Mouse (Mus musculus) cerebellum, postnatal 10 days (tissue): Measurements from ENCODE around the gene Prpsap2.

Experiments
- DNase-seq, 2 experiments: peaks; one replicate each; pipeline ENCODE4 v3.0.0; 2021; ENCODE audit warnings: mixed read lengths in 2 of 2

Gene Prpsap2

DNA sequence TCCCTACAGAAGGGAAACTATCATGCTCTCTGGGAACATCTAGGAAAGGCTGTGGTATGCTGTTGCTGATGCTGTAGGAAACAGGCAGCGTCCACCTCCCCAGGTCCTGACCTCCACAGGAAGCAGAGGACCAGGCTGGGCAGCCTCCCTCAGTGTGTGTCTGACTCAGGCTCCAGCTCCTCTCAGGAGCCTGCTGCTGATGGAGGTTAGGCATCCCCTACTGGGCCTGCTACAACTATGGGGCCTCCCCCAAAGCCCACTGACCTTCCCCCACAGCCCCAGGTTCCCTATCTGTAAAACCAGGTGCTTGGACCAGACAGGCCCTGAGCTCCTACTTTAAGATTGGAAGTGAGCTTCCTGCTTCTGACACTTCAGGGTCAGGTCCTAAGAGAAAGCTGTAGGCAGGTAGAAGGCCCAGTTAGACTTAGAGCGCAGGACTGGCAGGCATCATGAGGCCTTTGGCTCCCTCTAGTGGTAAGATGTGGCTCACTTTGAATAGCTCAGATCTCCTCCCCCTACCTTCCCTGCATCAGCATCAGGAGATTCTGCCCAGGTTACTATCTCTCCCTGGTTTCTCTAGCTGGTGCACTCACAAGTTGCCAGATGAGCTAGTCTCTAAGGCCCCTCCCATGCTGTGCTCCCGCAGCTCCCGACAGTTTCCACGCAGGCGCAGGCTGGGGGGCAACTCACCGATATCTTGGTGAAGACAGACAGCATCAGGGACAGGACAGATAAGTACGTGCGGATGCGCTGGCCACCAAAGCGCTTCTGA, 47.4 kb downstream of the Prpsap2 start:
- peak; percentile 89 to 94 for DNase-seq

DNA sequence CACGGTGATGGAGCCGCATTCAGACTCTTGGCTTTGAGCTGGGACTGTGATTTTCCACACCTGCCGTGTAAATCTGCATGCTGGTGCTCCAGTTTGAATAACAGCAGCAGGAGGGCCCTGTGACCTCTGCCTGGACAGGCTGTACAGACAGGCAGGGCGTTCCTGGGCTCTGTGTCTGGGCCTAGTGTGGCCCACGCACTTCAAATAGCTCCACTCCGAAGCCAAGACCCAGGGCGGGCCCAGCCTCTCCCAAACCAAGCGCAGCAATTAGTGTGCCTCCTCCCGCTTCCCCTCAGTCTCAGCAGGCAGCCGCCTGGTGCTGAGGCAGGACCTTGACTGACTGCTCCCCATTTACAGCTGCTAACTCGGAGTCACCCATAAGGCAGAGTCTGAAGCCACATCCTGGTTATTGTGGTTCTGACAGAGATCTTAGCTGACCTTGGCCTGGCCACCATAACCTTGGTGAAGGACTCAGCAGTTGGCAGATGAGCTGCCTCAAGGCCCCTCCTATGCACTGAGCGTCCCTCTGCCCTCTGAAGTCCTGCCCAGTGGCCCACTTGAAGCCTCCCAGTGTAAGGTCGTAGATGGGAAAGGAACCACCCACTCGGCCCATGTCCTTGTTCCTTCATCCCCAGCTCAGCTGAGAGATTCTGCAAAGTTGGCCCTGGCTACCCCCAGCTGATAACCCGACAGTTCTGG, 48.6 kb downstream of the Prpsap2 start:
- no peak for DNase-seq

DNA sequence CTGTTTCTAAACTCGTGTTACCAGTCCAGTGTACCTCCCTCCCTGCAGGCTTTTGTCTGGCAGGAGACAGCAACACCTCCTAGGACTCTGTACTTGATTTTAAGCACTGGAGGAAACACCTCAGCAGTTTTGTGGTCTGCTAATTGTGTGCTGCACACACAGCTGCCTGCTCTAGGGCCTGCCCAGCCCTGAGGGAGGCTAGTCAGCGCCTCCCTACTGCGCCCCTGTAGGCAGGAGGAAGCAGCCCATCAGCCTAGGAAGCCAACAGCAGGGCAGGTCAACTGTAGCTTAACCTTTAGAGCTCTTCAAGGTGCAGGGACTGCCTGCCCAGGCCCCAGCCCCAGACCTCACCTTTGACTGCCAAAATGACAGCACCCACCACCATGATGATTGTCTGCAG, 53.0 kb downstream of the Prpsap2 start:
- DNase-seq = no peak

DNA sequence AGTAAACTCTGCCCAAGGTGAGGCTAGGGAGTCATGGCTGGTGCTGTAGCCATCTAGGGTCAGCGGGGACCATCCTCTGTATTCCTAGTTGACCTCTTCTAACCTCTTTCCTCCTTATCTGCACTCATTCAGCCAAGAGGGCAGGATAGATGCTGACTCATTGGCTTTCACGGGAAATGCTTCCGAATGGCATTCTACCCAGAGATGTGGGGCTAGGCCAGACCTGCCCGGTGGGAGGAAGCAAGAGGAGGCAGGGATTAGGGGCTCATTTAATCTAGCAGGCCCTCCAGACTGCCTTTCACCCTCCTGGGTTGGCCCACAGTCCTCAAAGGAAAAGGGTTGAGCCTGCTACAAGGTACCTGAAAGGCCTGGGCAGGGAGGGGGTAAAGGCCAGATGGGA, 55.7 kb downstream of the Prpsap2 start:
- DNase-seq = no peak

DNA sequence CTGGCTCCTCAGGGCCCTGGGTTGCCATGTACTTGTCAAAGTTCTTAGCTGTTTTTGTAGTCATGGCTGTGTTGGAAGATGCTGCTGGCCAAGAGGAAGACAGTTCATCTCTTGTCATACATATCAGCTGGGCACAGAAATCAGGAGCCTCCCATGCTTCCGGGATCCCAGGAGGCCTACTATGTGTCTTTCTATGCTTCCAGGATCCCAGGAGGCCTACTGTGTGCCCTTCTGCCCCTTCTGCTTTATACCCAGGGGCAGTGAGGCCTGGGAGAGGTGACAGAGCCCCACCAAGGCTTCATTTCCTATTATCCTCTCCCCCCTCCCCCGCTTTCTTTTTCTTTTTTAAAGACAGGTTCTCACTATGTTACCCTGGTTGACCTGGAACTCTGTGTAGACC, 56.3 kb downstream of the Prpsap2 start:
- DNase-seq = no peak

DNA sequence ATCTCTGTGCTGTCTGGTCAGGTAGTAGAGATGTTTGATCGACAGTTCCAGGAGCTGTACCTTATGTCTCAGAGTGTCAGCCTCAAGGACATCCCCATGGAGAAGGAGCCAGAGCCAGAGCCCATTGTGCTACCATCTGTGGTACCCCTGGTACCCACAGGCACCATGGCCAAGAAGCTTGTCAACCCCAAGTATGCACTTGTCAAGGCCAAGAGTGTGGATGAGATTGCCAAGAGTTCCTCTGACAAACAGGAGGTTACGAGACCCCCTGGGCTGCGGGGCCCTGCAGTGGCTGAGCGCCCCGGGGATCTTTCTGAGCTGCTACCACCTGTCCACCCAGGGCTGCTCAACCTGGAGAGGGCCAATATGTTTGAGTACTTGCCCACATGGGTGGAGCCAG, 59.4 kb downstream of the Prpsap2 start:
- DNase-seq = peak; percentile 75 to 82

DNA sequence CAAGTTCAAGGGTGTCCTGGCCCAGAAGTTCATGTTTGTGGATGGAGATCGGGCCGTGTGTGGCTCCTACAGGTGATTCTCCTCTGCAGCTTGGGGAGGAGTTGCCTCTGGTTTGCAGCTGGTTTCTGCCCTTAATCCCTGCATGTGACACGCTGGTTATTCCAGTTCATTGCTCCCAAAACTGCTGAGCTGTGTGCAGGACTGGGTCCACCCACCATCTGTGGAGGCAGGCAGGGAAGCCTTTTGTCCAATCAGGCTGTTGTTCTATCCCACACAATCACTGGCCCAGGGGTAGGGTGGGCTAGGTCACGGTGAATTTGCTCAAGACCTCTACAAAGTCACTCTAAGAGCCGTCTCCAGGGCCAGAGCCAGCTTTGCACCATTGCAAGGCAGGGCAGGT, 60.2 kb downstream of the Prpsap2 start:
- DNase-seq = no peak

DNA sequence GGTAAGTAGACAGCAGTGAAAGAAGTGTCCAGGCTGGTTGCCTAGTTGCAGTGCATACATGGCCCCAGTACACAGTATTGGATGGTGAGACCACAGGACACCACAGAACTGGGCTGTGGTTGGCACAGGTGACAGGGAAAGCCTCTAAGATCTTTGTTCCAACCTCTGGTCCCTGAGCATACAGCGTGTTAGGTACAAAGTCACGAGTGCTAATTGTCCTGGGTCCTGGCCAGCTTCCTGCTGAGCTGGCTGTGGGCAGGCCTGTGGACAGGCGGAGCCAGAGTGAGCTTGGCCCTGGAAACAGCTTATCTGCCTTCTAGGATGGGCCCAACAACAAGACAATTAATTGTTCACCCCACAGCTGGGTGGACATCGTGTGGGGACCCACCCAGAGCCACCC, 62.0 kb downstream of the Prpsap2 start:
- DNase-seq = peak; percentile 86 to 87

DNA sequence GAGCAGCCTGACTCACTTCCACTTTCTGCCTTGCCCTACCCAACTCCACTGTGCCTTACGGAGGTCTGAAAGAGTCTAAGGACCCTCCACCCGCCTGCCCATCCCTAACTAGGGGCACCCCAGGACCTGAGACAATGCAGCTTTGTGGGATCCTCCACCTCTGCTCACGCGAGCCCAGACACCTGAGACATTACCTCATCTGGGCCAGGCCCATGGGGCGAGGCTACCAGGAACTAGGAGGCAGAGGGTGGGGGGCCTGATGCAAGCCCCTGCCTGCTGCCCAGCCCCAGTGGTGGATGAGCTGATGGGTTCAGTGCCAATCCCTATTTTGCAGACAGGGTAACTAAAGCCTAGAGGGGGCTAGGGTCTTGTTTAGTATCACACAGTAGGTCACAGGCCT, 62.4 kb downstream of the Prpsap2 start:
- DNase-seq = no peak

DNA sequence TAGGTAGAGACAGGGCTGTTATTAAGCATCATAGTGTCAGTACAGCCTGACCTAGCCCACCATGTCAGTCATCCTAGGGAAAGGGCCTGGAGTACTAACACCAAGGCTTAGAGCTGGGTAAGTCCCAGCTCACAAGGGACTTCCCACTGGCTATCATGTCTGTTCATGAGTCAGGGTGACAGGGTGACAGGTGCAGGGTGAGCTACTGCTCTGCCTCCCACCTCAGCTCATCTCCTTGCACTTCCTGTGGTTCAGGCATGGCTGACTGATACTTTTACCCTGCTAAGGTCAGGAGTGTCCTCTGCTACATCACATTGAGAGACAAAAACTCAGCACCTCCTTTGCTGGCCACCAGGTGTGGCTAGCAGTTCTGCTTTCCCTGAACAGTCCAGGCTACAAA, 63.0 kb downstream of the Prpsap2 start:
- no peak for DNase-seq

DNA sequence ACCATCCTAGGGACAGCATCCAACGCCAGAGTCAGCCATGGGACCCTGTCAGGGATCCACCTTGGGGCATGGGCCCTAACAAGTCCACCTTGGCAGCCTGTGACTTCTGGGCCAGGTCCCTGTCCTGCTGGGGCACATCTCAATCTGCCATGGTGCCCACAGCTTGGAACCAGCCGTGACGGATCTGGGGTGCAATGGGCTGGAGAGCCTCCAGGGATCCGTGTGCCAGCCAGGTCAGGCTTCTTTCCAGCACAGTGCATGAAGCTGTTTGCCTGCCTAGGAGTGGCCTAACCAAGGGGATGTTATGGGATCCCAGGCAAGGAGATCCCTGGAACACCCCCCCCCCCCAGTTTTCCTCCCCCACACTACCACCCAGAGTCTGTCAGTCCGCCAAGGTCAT, 68.9 kb downstream of the Prpsap2 start:
- peak; percentile 72 to 79 for DNase-seq

DNA sequence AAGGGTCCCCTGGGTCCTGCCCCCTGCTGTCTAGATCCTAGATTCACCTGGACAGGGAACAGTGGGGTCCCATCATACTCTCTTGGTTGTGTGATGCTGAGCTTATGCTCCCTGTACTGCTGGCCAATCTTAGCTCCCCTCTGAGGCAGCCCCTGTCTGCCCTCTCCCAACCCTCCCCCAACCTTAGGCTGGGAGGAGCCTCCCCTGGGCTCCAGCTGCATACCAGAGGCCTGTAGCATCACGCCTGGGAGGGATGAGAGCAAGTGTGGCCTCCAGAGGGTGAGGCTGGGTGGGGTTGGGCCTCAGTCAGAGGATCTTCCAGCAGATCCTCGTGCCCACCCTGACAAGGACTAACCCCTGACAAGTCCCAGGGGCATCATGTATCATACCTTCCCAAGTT, 74.3 kb downstream of the Prpsap2 start:
- DNase-seq = no peak

DNA sequence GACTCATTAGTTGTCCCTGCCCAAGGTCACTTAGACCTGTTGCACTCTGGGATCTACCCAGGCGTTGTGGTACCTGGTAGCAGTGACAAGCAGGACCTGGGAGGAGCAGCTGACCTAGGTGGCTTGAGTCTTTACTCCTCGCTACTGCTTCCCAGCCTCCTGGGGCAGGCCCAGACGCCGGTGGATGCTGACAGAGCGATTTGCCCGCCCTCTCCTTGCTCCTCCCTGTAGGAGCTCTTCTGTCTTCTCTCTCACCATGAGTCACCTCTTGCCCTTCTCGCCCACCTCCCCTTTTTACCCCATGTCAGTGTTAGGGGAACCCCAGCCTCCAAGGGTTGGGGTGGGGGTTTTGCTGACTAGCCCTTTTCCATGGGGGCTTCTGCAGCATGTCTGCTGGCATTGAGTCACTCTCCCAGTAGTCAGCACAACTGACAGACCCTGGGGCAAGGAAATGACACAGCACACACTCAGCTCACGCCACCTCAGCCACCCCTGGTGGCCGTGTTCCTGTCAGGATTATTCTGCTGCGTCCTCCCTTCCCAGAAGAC, 74.9 kb downstream of the Prpsap2 start:
- no peak for DNase-seq

DNA sequence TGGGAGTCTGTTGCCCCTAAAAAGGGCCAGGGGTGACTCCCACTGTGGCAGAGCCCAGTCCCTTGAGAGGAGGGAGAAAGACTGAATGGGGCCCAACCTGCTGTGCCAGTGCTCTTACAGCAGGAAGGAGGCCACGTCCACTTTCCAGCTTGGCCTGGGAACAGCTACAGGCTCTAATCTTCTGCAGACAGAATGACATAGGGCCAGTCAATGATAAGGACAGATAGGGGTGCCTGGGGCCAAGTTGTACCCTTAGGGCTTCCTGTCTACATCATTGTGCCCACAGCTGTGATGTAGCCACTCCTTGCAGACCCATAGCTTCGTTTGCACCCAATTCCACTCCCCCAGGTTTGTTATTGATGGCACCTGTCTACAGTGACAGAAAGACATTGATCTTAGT, 75.7 kb downstream of the Prpsap2 start:
- DNase-seq = no peak

DNA sequence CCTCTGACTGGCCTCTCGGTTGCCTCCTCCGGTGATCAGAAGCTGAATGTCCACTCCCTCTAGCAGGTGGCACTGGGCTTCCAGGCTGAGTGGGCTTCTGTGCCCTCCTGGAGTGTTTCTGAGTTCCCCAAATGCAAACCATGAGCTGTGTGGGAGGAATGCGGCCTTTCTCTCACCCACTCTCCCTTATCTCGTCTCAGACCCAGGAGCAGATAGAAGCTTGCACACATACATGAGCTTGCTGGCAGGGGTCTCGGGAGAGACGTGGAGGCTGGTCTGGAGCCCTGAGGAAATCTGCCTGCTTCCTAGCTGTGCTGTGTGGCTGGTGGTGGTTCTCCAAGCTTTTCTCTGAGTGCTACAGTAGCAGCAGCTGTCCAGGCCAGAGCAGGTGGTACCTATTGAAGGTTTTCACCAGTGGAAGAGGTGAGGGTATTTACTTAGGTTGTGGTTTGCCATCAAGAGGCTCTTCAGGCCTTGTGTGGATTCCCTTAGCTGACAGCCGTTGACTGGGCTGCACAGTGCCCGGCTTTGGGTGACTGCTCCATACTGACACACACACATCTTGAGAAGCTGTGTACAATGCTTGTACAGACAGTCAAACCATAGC, 76.7 kb downstream of the Prpsap2 start:
- DNase-seq = no peak

DNA sequence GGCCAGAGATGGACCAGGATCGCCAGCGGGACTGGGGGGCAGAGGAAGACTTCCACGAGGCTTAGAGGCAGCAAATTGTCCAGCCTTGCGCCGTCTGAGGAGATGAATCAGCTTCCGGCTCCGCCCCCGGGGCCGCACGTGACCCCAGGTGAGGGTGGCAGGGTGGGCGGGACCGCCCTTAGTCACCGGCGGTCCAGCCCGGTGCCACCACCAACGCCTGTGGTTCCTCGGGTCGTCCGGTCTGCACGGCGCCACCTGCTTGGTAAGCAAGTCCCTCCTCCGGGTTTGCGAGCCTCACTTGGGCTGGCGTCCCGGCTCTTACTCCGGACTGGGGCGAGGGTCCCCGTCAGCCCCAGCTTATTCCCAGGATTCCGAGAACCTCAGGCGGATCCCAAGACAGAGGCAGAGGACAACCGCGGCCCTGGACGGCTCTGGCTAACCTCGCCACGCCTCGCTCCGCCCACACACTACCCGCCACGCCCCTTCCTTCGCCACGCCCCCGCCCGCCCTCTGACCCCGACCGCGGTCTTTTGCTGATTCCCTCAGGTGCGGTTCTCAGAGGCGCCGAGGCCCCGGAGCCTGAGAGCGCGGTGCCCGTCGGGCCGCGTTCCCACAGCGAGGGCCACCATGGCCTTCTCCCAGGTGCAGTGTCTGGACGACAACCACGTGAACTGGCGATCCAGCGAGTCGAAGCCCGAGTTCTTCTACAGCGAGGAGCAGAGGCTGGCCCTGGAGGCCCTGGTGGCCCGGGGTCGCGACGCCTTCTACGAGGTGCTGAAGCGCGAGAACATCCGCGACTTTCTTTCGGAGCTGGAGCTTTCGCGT, 77.8 kb downstream of the Prpsap2 start, which contains the start of gene Fam83g:
Gene Fam83g (plus strand): TSS at position 185 of the 825 bp plus-strand sequence.
- DNase-seq = no peak
